Mouse (Mus musculus) MEL (cell line): ENCODE measurements at regions not wholly inside any gene's neighbourhood (a gene's known extent, or its start where the extent isn't known, plus 50 kb on each side); places are given as distances from the start of the nearest gene placed in this dataset.

Source experiments
- CHD2 ChIP-seq: IDR thresholded peaks from 2 replicates; pipeline ENCODE4 v1.6.1; 2011; ENCODE audit warnings: low read length, improper control_type of control experiment
- CTCF ChIP-seq, 3 experiments: IDR thresholded peaks in 2 of 3; conservative IDR thresholded peaks in 1 of 3; 2 replicates each; pipeline ENCODE4 v1.5.1; 2011 to 2012; ENCODE audit warnings: low read length in 3 of 3, low read depth in 2 of 3, mild to moderate bottlenecking in 2 of 3, improper control_type of control experiment in 1 of 3, inconsistent platforms in 1 of 3, mixed read lengths in 1 of 3, moderate library complexity in 1 of 3; ENCODE audit not compliant: control insufficient read depth in 1 of 3, insufficient read depth in 1 of 3, poor library complexity in 1 of 3, severe bottlenecking in 1 of 3
- ELF1 ChIP-seq: IDR thresholded peaks from 2 replicates; pipeline ENCODE4 v1.6.1; 2014; ENCODE audit warnings: low read depth, mild to moderate bottlenecking, inconsistent platforms, low read length, improper control_type of control experiment, moderate library complexity
- HCFC1 ChIP-seq: IDR thresholded peaks from 2 replicates; pipeline ENCODE4 v1.6.1; 2012; ENCODE audit warnings: low read depth, mild to moderate bottlenecking, inconsistent platforms, low read length, improper control_type of control experiment, moderate library complexity
- MXI1 ChIP-seq: IDR thresholded peaks from 2 replicates; pipeline ENCODE4 v1.6.1; 2011; ENCODE audit warnings: mild to moderate bottlenecking, low read depth, low read length, improper control_type of control experiment
- POLR2A ChIP-seq, 2 experiments: IDR thresholded peaks; 2 replicates each; pipeline ENCODE4 v1.6.1; 2011 to 2012; ENCODE audit warnings: low read length in 2 of 2, mild to moderate bottlenecking in 2 of 2, control low read depth in 1 of 2, improper control_type of control experiment in 1 of 2, low read depth in 1 of 2, moderate library complexity in 1 of 2; ENCODE audit not compliant: control insufficient read depth in 1 of 2, insufficient read depth in 1 of 2, poor library complexity in 1 of 2
- POLR2AphosphoS2 ChIP-seq: IDR thresholded peaks from 2 replicates; pipeline ENCODE4 v1.6.1; 2011; ENCODE audit warnings: low read length, improper control_type of control experiment
- POLR2AphosphoS5 ChIP-seq: IDR thresholded peaks from 2 replicates; pipeline ENCODE4 v1.6.1; 2012; ENCODE audit warnings: low read depth, borderline replicate concordance, mild to moderate bottlenecking, inconsistent platforms, low read length, moderate library complexity, mixed read lengths
- TAL1 ChIP-seq: IDR thresholded peaks from 2 replicates; pipeline ENCODE4 v1.6.1; 2012; ENCODE audit warnings: mild to moderate bottlenecking, inconsistent platforms, low read length, moderate library complexity, mixed read lengths
- TCF12 ChIP-seq: IDR thresholded peaks from 2 replicates; pipeline ENCODE4 v1.6.1; 2014; ENCODE audit warnings: low read depth, mild to moderate bottlenecking, inconsistent platforms, low read length, improper control_type of control experiment, moderate library complexity
- USF1 ChIP-seq: IDR thresholded peaks from 2 replicates; pipeline ENCODE4 v1.6.1; 2014; ENCODE audit warnings: low read depth, mild to moderate bottlenecking, inconsistent platforms, low read length, improper control_type of control experiment, moderate library complexity
- USF2 ChIP-seq, 2 experiments: IDR thresholded peaks; 2 replicates each; pipeline ENCODE4 v1.6.1; 2011 to 2012; ENCODE audit warnings: improper control_type of control experiment in 2 of 2, low read length in 2 of 2, borderline replicate concordance in 1 of 2, inconsistent platforms in 1 of 2, low read depth in 1 of 2, mild to moderate bottlenecking in 1 of 2; ENCODE audit not compliant: insufficient read depth in 1 of 2
- ZC3H11A ChIP-seq: IDR thresholded peaks from 2 replicates; pipeline ENCODE4 v1.6.1; 2012; ENCODE audit warnings: low read depth, mild to moderate bottlenecking, inconsistent platforms, low read length, improper control_type of control experiment

- TF ChIP-seq TCF12 (no peak), USF2 (IDR thresholded peaks at IDR 0.05; ENCODE audit: borderline replicate concordance in 1 of 2, insufficient read depth in 1 of 2, low read depth in 1 of 2, low read length in 2 of 2) (no peak), CTCF (IDR thresholded peaks at IDR 0.05 in 2 of 3, conservative IDR thresholded peaks at IDR 0.05 in 1 of 3; ENCODE audit: control insufficient read depth in 1 of 3, insufficient read depth in 1 of 3, low read depth in 2 of 3, low read length in 3 of 3, poor library complexity in 1 of 3, severe bottlenecking in 1 of 3) (no peak), TAL1 (no peak), POLR2A (IDR thresholded peaks at IDR 0.05; ENCODE audit: control insufficient read depth in 1 of 2, insufficient read depth in 1 of 2, low read depth in 1 of 2, low read length in 2 of 2, poor library complexity in 1 of 2) (no peak), MXI1 (no peak), ELF1 (no peak), POLR2AphosphoS2 (no peak), HCFC1 (no peak), ZC3H11A (no peak), CHD2 (no peak), USF1 (no peak), POLR2AphosphoS5 (no peak)
Observed at GRCm38 (mm10) chr7:115237131-115237530, 493.6 kb downstream of the Insc start.
